In genomic region chr11:89017514-89018182, GRCm38 (mm10) we compare ENCODE assay signal across 24 mouse cellular contexts. TPM values are rescaled to one million over a fixed set of nuclear protein-coding genes. Genes with fewer than 3 reads are reported as not detected.
DNase-seq lines count a peak whose midpoint lies in the region; ATAC-seq lines count a peak whose summit lies in the region.
"Had no signal": no experiment of that assay in that cellular context is flagged by ENCODE, and none has a peak within 500 bp of the region (broad histone marks: within the 10 kb centered on the region; RNA-seq: fewer than 3 reads in every experiment).

No protein-coding gene starts in this region.

- H3K36me3 ChIP-seq in erythroblast, embryonic 14.5 days (ENCODE audit: control insufficient read depth) = peaks cover 81% of the 10 kb centered on the region
- H3K36me3 ChIP-seq in liver, embryonic 15.5 days (replicated peaks) = peaks cover 85% of the 10 kb centered on the region
- H3K36me3 ChIP-seq: hindbrain, embryonic 15.5 days had no signal

- WGBS in liver, embryonic 15.5 days (ENCODE audit: insufficient replicate concordance) = 32% methylated on average over 9 of the region's 9 CpGs

- peaks cover 66% of the 10 kb centered on the region for H3K4me1 ChIP-seq in erythroblast, embryonic 14.5 days (ENCODE audit: control insufficient read depth)
- peaks cover 65% of the 10 kb centered on the region for H3K4me1 ChIP-seq in liver, embryonic 15.5 days (replicated peaks)
- H3K4me1 ChIP-seq: forebrain, embryonic 13.5 days; hindbrain, embryonic 15.5 days; kidney, embryonic 15.5 days had no signal

- H3K27me3 ChIP-seq in erythroblast, embryonic 14.5 days (ENCODE audit: control insufficient read depth) = no peaks in the 10 kb centered on the region
- no peaks in the 10 kb centered on the region for H3K27me3 ChIP-seq in liver, embryonic 15.5 days
- H3K27me3 ChIP-seq: CH12.LX; forebrain, embryonic 13.5 days; hindbrain, embryonic 15.5 days; kidney, embryonic 15.5 days; megakaryocyte, embryonic 14.5 days had no signal

- H3K9ac ChIP-seq in liver, embryonic 15.5 days = peak overlapping the region; percentile 15; the same call in 1 of the 2 replicates
- H3K9ac ChIP-seq: forebrain, embryonic 13.5 days; hindbrain, embryonic 15.5 days; kidney, embryonic 15.5 days had no signal

- ATAC-seq in liver, embryonic 15.5 days (ENCODE audit: insufficient read depth) = peak; percentile 88
- ATAC-seq: forebrain, embryonic 13.5 days; intestine, embryonic 16.5 days had no signal

- H3K4me3 ChIP-seq in erythroblast, embryonic 14.5 days (replicated peaks) = peak overlapping the region; percentile 7
- peak overlapping the region; percentile 9; the same call in 1 of the 2 replicates for H3K4me3 ChIP-seq in liver, embryonic 15.5 days (replicated peaks)
- H3K4me3 ChIP-seq: forebrain, embryonic 13.5 days; hindbrain, embryonic 15.5 days; kidney, embryonic 15.5 days; megakaryocyte, embryonic 14.5 days had no signal

- H3K9me3 ChIP-seq in erythroblast, embryonic 14.5 days (ENCODE audit: control insufficient read depth, low read length) = no peaks in the 10 kb centered on the region
- no peaks in the 10 kb centered on the region for H3K9me3 ChIP-seq in liver, embryonic 15.5 days (replicated peaks)
- H3K9me3 ChIP-seq: forebrain, embryonic 13.5 days; hindbrain, embryonic 15.5 days; kidney, embryonic 15.5 days; megakaryocyte, embryonic 14.5 days had no signal

- DNase-seq in spleen, adult 12 weeks (ENCODE audit: low spot score) = peak; percentile 27
- DNase-seq in spleen, postnatal 10 days (ENCODE audit: low spot score in 2 of 2) = no peak
- no peak for DNase-seq in thymus, postnatal 36 days
- DNase-seq in frontal cortex, postnatal 14 days (ENCODE audit: low spot score in 2 of 2) = no peak
- DNase-seq in cerebellum, adult 11 months = no peak
- DNase-seq: cerebellum, adult 2 months; gastrocnemius, postnatal 14 days; heart, adult 18-20 months; heart, postnatal 36 days; right cerebral cortex, postnatal 14 days; thymus, postnatal 14 days had no signal

- H3K4me2 ChIP-seq in liver, embryonic 15.5 days = peak overlapping the region; percentile 54
- H3K4me2 ChIP-seq: forebrain, embryonic 13.5 days; hindbrain, embryonic 15.5 days; kidney, embryonic 15.5 days had no signal

- H3K27ac ChIP-seq in liver, embryonic 15.5 days (replicated peaks) = peak overlapping the region; percentile 79
- H3K27ac ChIP-seq: forebrain, embryonic 13.5 days; hindbrain, embryonic 15.5 days; kidney, embryonic 15.5 days had no signal

RNA-seq across cellular contexts. Expression of gene Trim25, which starts 18.5 kb away (rescaled TPM):
- 0.29 and 0.87 TPM in 2 replicates for polyA plus RNA-seq in erythroblast, embryonic 14.5 days (2012)
- polyA plus RNA-seq in liver, embryonic 15.5 days (2015; fragmentation: Nextera tagmentation; extraction: Ambion mirVana) = 19.6 and 20.4 TPM in 2 replicates

RNA-seq across cellular contexts. Expression of gene Coil, which starts 47.6 kb away (rescaled TPM):
- 0.14 and 0.24 TPM in 2 replicates for polyA plus RNA-seq in erythroblast, embryonic 14.5 days (2012)
- 3.4 and 4.0 TPM in 2 replicates for polyA plus RNA-seq in liver, embryonic 15.5 days (2015; fragmentation: Nextera tagmentation; extraction: Ambion mirVana)

RNA-seq across cellular contexts. Expression of gene Dgke, which starts 49.0 kb away (rescaled TPM):
- polyA plus RNA-seq in erythroblast, embryonic 14.5 days (2012) = not detected in 2 replicates
- 0.40 and 0.62 TPM in 2 replicates for polyA plus RNA-seq in liver, embryonic 15.5 days (2015; fragmentation: Nextera tagmentation; extraction: Ambion mirVana)

RNA-seq across cellular contexts. Expression of gene Elobl, which starts 50.9 kb away (rescaled TPM):
- polyA plus RNA-seq in erythroblast, embryonic 14.5 days (2012) = not detected in 2 replicates
- not detected in 2 replicates for polyA plus RNA-seq in liver, embryonic 15.5 days (2015; fragmentation: Nextera tagmentation; extraction: Ambion mirVana)
- polyA plus RNA-seq: cerebellum, adult 2 months; forebrain, embryonic 13.5 days; heart, embryonic 14.5 days; hindbrain, embryonic 15.5 days; intestine, embryonic 16.5 days; kidney, embryonic 15.5 days; limb, embryonic 14.5 days; lung, embryonic 16.5 days; midbrain, postnatal 0 days had no signal

RNA-seq across cellular contexts. Expression of gene Gm525, which starts 56.0 kb away (rescaled TPM):
- not detected in 2 replicates for polyA plus RNA-seq in erythroblast, embryonic 14.5 days (2012)
- polyA plus RNA-seq in liver, embryonic 15.5 days (2015; fragmentation: Nextera tagmentation; extraction: Ambion mirVana) = not detected in 2 replicates
- polyA plus RNA-seq: forebrain, embryonic 13.5 days; heart, embryonic 14.5 days; hindbrain, embryonic 15.5 days; kidney, embryonic 15.5 days; spleen, adult 2 months had no signal

Comparison
In these comparisons a context has a peak if more than half of its experiments do, and no peak if none do; other contexts are left out.
1. RNA of gene Trim25, which starts 18.5 kb away (polyA plus RNA-seq): 19.6 to 20.4 TPM in liver, embryonic 15.5 days; 0.29 to 0.87 TPM in erythroblast, embryonic 14.5 days; every median in the first group is over 10 times any median in the second.